Mouse (Mus musculus) neural tube, embryonic 13.5 days (tissue): ENCODE measurements around the gene Cln6. TPM values are rescaled to one million over a fixed set of nuclear protein-coding genes. Genes with fewer than 3 reads are reported as not detected.

Experiments used
- ATAC-seq: fragments of 200-750 bp; cut with Nextera tagmentation; 2 replicates; pipeline ENCODE4 v1.8.0; 2017; ENCODE audit warnings: low read depth, mild to moderate bottlenecking, moderate TSS enrichment, moderate library complexity
- H3K27ac ChIP-seq: fragments of 300-500 bp; sonication (generic); replicated peaks from 2 replicates; pipeline ENCODE4 v1.5.1; 2015; ENCODE audit warnings: moderate library complexity, mild to moderate bottlenecking, inconsistent platforms
- H3K27me3 ChIP-seq: fragments of 300-500 bp; sonication (generic); 2 replicates; pipeline ENCODE4 v1.6.1; 2015; ENCODE audit warnings: mild to moderate bottlenecking, inconsistent platforms
- H3K36me3 ChIP-seq: fragments of 300-500 bp; sonication (generic); 2 replicates; pipeline ENCODE4 v1.6.1; 2015; ENCODE audit warnings: mild to moderate bottlenecking, inconsistent platforms
- H3K4me1 ChIP-seq: fragments of 300-500 bp; sonication (generic); replicated peaks from 2 replicates; pipeline ENCODE4 v1.6.1; 2015; ENCODE audit warnings: inconsistent platforms
- H3K4me2 ChIP-seq: fragments of 300-500 bp; sonication (generic); 2 replicates; pipeline ENCODE4 v1.6.1; 2015; ENCODE audit warnings: inconsistent platforms, mild to moderate bottlenecking, moderate library complexity
- H3K4me3 ChIP-seq: fragments of 300-500 bp; sonication (generic); 2 replicates; pipeline ENCODE4 v1.5.1; 2015; ENCODE audit warnings: mild to moderate bottlenecking, inconsistent platforms
- H3K9ac ChIP-seq: fragments of 300-500 bp; sonication (generic); 2 replicates; pipeline ENCODE4 v1.6.1; 2015; ENCODE audit warnings: moderate library complexity, mild to moderate bottlenecking, inconsistent platforms
- H3K9me3 ChIP-seq: fragments of 300-500 bp; sonication (generic); 2 replicates; pipeline ENCODE4 v1.6.1; 2016; ENCODE audit warnings: inconsistent platforms
- WGBS: fragments of 180-500 bp; shearing (Covaris S2); methylation state at CpG from one replicate; pipeline ENCODE4 v1.1.7; 2015; 5-methylcytosine and 5-hydroxymethylcytosine counted together
- polyA plus RNA-seq: library from polyadenylated mRNA; unstranded; fragments of >200 nt; fragmentation: Nextera tagmentation; extraction: Ambion mirVana; gene quantifications from 2 replicates; pipeline ENCODE4 v1.2.1, GENCODE M21; 2015

Gene Cln6
- polyA plus RNA-seq, 1 experiment from 2014 or later: 4.8 TPM

GRCm38 (mm10) chr9:62835705-62836446, 2.7 kb upstream of the Cln6 start:
- peaks cover 16% of the 10 kb centered on the region for H3K4me1 ChIP-seq
- H3K4me2 ChIP-seq: no peak overlapping the region
- H3K4me3 ChIP-seq: no peak overlapping the region
- no peaks in the 10 kb centered on the region for H3K9me3 ChIP-seq
- ATAC-seq: no peak
- WGBS: 44% methylated on average over 4 of the region's 4 CpGs
- H3K9ac ChIP-seq: no peak overlapping the region
- H3K27ac ChIP-seq: no peak overlapping the region
- peaks cover 3% of the 10 kb centered on the region; the same call in 1 of the 2 replicates for H3K27me3 ChIP-seq
- H3K36me3 ChIP-seq: no peaks in the 10 kb centered on the region

DNA sequence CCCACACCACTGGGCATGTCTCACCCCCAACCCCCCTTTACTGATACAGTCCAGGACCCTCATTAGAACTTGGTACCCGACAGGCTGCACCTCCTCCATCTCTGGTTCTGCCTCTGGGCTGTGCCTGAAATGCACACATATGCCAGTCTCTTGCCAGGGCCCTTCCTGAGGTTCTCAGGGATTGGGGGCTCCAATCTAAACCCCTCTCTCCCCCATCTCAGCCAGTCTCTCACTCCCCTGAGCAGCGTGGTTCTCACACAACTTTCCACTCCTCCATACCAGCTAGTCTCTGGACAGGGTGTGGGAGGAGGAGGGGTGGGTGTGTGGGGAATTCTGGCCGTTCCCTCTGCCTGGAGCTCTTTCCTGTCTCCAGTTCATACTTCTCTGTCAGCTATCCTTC, 974 bp upstream of the Cln6 start:
- Histone ChIP-seq H3K4me1 (peaks cover 16% of the 10 kb centered on the region), H3K4me2 (peak overlapping the region; percentile 81; the same call in 1 of the 2 replicates), H3K36me3 (no peaks in the 10 kb centered on the region), H3K4me3 (no peak overlapping the region), H3K9ac (no peak overlapping the region), H3K27me3 (peaks cover 3% of the 10 kb centered on the region; the same call in 1 of the 2 replicates), H3K27ac (peak overlapping the region; percentile 38; the same call in 1 of the 2 replicates), H3K9me3 (no peaks in the 10 kb centered on the region)
- 58% methylated on average over 3 of the region's 3 CpGs for WGBS
- ATAC-seq: no peak

DNA sequence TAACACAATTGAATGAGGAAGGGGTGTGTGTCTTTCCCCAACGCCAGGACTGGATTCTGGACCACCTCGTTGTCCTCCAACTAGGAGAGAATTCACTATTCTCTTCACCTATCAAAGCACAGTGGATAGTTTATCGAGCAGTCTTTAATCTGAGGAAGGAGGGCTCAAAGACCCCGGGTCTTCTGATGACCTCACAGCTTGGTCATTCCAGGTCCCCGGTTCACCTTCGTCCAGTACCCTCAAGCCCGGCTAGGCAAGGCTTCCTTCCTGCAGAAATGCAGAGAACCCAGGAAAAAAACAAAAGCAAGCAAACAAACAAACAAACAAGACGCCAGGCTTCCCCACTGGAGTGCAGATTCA, 459 bp upstream of the Cln6 start:
- 21% methylated on average over 8 of the region's 8 CpGs for WGBS
- Histone ChIP-seq H3K4me1 (peaks cover 16% of the 10 kb centered on the region), H3K9me3 (no peaks in the 10 kb centered on the region), H3K27me3 (peaks cover 3% of the 10 kb centered on the region; the same call in 1 of the 2 replicates), H3K9ac (peak overlapping the region; percentile 80; the same call in 1 of the 2 replicates), H3K27ac (peak overlapping the region; percentile 38; the same call in 1 of the 2 replicates), H3K4me2 (peak overlapping the region; percentile 81), H3K4me3 (peak overlapping the region; percentile 46), H3K36me3 (no peaks in the 10 kb centered on the region)
- peak; percentile 41 for ATAC-seq

DNA sequence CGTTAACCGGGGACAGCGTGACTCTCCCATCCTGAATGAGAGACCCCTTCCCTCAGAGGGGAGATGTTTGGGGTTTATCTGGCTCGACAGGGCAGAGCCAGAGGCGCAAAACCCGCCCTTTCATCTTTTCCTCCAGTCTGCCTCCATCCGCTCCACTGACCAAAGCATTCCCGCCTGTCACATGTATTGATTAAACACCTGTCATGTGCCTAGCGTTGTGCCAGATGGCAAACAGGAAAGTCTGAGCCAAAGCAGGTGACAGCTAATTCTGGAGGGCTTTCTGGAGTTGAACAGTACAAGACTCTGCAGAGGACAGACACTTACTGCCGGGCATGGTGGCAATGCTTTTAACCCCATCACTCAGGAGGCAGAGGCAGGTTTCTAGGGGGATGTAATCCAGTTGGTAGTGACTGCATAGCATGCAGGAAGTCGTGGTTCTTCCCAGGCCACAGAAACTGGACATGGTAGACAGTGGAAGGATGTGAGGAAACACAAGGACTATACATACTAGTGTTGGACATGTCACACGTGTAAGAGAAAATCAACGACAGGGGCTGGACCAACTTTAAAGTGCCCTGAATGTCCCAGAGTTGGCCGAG, 686 bp downstream of the Cln6 start:
- Histone ChIP-seq H3K4me1 (peaks cover 16% of the 10 kb centered on the region), H3K9ac (peak overlapping the region; percentile 80), H3K4me3 (peak overlapping the region; percentile 46), H3K36me3 (no peaks in the 10 kb centered on the region), H3K27ac (peak overlapping the region; percentile 61; the same call in 1 of the 2 replicates), H3K9me3 (no peaks in the 10 kb centered on the region), H3K27me3 (peaks cover 3% of the 10 kb centered on the region; the same call in 1 of the 2 replicates), H3K4me2 (peak overlapping the region; percentile 81)
- 15% methylated on average over 14 of the region's 14 CpGs for WGBS
- ATAC-seq: peak; percentile 20

GRCm38 (mm10) chr9:62843356-62844024, 4.9 kb downstream of the Cln6 start:
- H3K4me1 ChIP-seq: peaks cover 16% of the 10 kb centered on the region
- 88% methylated on average over 10 of the region's 10 CpGs for WGBS
- no peak for ATAC-seq
- H3K9me3 ChIP-seq: no peaks in the 10 kb centered on the region
- no peak overlapping the region for H3K4me2 ChIP-seq
- no peak overlapping the region for H3K9ac ChIP-seq
- H3K27me3 ChIP-seq: peaks cover 3% of the 10 kb centered on the region; the same call in 1 of the 2 replicates
- no peak overlapping the region for H3K27ac ChIP-seq
- H3K4me3 ChIP-seq: no peak overlapping the region
- no peaks in the 10 kb centered on the region for H3K36me3 ChIP-seq

DNA sequence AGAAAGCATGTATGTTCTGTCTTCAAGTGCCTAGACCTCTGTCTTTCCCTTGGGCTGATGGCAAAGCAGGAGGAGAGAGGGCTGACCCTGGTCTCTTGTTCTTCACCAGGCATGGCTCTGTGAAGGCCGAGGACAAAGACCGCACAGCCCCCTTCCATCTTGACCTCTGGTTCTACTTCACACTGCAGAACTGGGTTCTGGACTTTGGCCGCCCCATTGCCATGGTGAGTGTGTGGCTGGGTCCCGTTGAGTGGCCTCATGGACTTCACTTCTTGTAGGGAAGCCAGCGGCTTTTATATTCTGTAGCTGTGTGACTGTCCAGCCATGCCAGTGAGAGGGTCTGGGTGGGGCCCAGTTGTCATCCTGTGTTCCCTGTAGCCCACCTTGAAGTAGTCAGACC, 5.9 kb downstream of the Cln6 start:
- Histone ChIP-seq H3K9me3 (no peaks in the 10 kb centered on the region), H3K4me2 (no peak overlapping the region), H3K27me3 (peaks cover 3% of the 10 kb centered on the region; the same call in 1 of the 2 replicates), H3K4me3 (no peak overlapping the region), H3K9ac (no peak overlapping the region), H3K27ac (no peak overlapping the region), H3K4me1 (peaks cover 15% of the 10 kb centered on the region), H3K36me3 (no peaks in the 10 kb centered on the region)
- 93% methylated on average over 5 of the region's 5 CpGs for WGBS
- ATAC-seq: no peak

- H3K9me3 ChIP-seq: no peaks in the 10 kb centered on the region
- no peak overlapping the region for H3K27ac ChIP-seq
- peak; percentile 56 for ATAC-seq
- H3K4me3 ChIP-seq: no peak overlapping the region
- no peak overlapping the region for H3K4me2 ChIP-seq
- 0 out of 2 replicates have a peak, but pooled peaks cover 2% of the 10 kb centered on the region for H3K36me3 ChIP-seq
- WGBS: 8% methylated on average over 3 of the region's 3 CpGs
- no peaks in the 10 kb centered on the region for H3K27me3 ChIP-seq
- H3K4me1 ChIP-seq: peaks cover 20% of the 10 kb centered on the region
- H3K9ac ChIP-seq: no peak overlapping the region
Measured at GRCm38 (mm10) chr9:62847694-62848093, 9.1 kb downstream of the Cln6 start.

DNA sequence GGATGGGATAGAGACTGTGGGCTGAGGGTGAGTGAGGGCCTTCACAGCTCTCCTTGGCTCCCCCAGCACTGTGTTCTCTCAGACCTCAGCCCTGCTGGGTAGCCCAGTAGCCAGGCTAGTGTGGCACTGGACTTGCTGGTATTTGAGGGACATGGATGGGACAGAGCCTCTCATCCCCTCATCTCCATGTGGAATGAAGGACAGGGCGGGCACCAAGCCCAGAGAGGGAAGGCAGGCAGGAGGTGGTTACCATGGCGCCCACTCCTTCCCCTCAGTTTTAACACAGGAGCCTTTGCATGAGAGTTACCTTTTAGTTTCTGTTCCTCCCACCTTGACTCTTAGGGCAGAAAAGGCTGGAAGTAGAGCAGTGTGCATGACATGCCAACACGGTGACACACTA, 10.1 kb downstream of the Cln6 start:
- no peak for ATAC-seq
- Histone ChIP-seq H3K27me3 (no peaks in the 10 kb centered on the region), H3K27ac (no peak overlapping the region), H3K4me1 (peaks cover 20% of the 10 kb centered on the region), H3K4me3 (no peak overlapping the region), H3K9ac (no peak overlapping the region), H3K36me3 (0 out of 2 replicates have a peak, but pooled peaks cover 2% of the 10 kb centered on the region), H3K4me2 (no peak overlapping the region), H3K9me3 (no peaks in the 10 kb centered on the region)
- WGBS: 85% methylated on average over 3 of the region's 3 CpGs

DNA sequence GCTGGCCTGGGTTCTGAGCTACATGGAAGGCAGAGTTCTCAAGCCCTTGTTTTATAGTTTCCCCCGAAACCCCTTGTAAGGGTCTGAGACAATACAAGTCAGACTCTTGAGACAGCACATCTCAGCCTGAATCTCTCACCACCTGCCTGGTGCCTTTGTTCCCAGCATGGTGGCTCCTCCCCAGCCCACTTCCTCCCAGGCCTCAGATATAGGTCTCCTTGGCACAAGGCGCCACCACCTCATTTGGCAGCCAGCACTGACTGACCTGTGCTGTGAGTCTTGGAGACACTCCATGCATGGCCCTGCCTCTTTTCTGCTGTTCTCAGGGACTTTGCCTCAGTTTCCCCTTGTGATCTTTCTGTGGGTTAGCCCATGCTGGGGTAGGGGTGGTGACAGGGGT, 13.0 kb downstream of the Cln6 start:
- H3K27ac ChIP-seq: no peak overlapping the region
- H3K9me3 ChIP-seq: no peaks in the 10 kb centered on the region
- H3K36me3 ChIP-seq: 0 out of 2 replicates have a peak, but pooled peaks cover 2% of the 10 kb centered on the region
- no peak overlapping the region for H3K4me3 ChIP-seq
- ATAC-seq: no peak
- H3K9ac ChIP-seq: no peak overlapping the region
- H3K27me3 ChIP-seq: no peaks in the 10 kb centered on the region
- WGBS: 68% methylated on average over 2 of the region's 2 CpGs
- H3K4me2 ChIP-seq: no peak overlapping the region
- H3K4me1 ChIP-seq: peaks cover 25% of the 10 kb centered on the region

- H3K27me3 ChIP-seq: no peaks in the 10 kb centered on the region
- H3K9ac ChIP-seq: no peak overlapping the region
- peaks cover 38% of the 10 kb centered on the region for H3K4me1 ChIP-seq
- WGBS: 63% methylated on average over 4 of the region's 4 CpGs
- H3K36me3 ChIP-seq: 0 out of 2 replicates have a peak, but pooled peaks cover 2% of the 10 kb centered on the region
- ATAC-seq: no peak
- no peak overlapping the region for H3K4me3 ChIP-seq
- H3K27ac ChIP-seq: no peak overlapping the region
- no peaks in the 10 kb centered on the region for H3K9me3 ChIP-seq
- no peak overlapping the region for H3K4me2 ChIP-seq
Measured at GRCm38 (mm10) chr9:62854483-62854882, 15.9 kb downstream of the Cln6 start.

- Histone ChIP-seq H3K4me2 (no peak overlapping the region), H3K36me3 (no peaks in the 10 kb centered on the region), H3K27me3 (no peaks in the 10 kb centered on the region), H3K27ac (peak overlapping the region; percentile 70), H3K9ac (no peak overlapping the region), H3K4me3 (no peak overlapping the region), H3K9me3 (no peaks in the 10 kb centered on the region), H3K4me1 (peaks cover 30% of the 10 kb centered on the region)
- ATAC-seq: no peak
- WGBS: 79% methylated on average over 9 of the region's 9 CpGs
Measured at GRCm38 (mm10) chr9:62857216-62857615, 18.6 kb downstream of the Cln6 start.

- Histone ChIP-seq H3K4me1 (peaks cover 30% of the 10 kb centered on the region), H3K9me3 (no peaks in the 10 kb centered on the region), H3K36me3 (no peaks in the 10 kb centered on the region), H3K4me2 (peak within 1 kb of the TSS; percentile 30), H3K9ac (no peak within 1 kb of the TSS), H3K27ac (peak within 1 kb of the TSS; percentile 70), H3K4me3 (no peak within 1 kb of the TSS), H3K27me3 (no peaks in the 10 kb centered on the region)
- ATAC-seq: peak; percentile 69
- WGBS: 36% methylated on average over 20 of the region's 20 CpGs
Measured at GRCm38 (mm10) chr9:62857719-62858261, 19.2 kb downstream of the Cln6 start, which contains the start of gene Calml4. Gene Calml4, plus strand, starts transcription at chr9:62858080.
